Mouse (Mus musculus): ENCODE measurements around the gene Neu1.

DNA sequence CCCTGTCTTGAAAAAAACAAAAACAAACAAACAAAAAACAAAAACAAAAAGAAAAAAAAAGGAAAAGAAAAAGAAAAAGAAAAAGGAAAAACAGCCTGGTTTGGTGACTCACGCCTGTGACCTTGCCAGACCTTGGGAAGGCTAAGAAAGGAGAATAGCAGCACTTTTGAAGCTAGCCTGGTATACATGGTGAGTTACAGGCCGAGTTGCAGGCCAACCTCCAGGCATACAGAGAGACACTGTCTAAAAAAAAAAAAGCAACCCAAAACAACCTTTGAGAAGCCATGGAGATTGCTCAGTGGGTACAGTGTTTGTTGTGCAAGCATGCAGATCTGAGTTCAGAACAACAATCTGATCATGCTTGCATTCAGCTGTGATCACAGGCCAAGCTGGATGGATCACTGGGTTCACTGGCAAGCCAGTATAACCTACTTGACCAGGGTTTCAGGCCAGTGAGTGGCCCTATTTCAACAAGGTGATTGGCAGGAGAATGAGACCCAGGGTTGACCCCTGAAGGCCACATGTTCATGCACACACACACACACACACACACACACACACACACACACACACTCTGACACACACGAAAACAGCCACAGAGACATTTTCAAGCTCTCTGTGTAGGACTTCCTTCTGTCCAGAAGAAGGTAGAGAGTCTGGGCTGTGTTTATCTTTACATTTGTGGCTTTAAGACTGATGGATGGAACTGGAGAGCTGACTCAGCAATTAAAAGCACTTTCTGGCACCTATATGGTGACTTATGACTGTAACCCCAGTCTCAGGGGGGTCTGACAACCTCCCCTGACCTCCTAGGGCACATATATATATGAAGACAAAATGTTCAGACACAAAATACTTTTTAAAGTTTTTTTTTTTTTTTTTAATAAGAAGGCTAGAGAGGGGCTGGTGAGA, 44.8 kb downstream of the Neu1 start:
- no peak for TF ChIP-seq CTCF (IDR thresholded peaks at IDR 0.05; ENCODE audit: low read depth, low read length)
- TF ChIP-seq POLR2A (IDR thresholded peaks at IDR 0.05; ENCODE audit: insufficient read depth, low read length) = no peak

All from ES-Bruce4 (cell line).